Mouse (Mus musculus): ENCODE data around the gene Dffa. TPM values are rescaled to one million over a fixed set of nuclear protein-coding genes. Genes with fewer than 3 reads are reported as not detected.

The Dffa gene
- 10 to 100 TPM; 40.0 to 44.5 TPM for total RNA-seq (2023)

GRCm38 (mm10) chr4:149103875-149104561 is at the start of gene Dffa:
Gene Dffa, plus strand, starts transcription at chr4:149104146.

GRCm38 (mm10) chr4:149099369-149100017 is 4.5 kb upstream of the Dffa start, which contains the start of gene Pex14:
Gene Pex14, minus strand, starts transcription at chr4:149099876.

GRCm38 (mm10) chr4:149126663-149127062 is 22.7 kb downstream of the Dffa start, which contains the start of gene Cort:
Gene Cort, minus strand, starts transcription at chr4:149126763.

GRCm38 (mm10) chr4:149136982-149137770 is 33.2 kb downstream of the Dffa start, which contains the start of gene Cenps:
Gene Cenps, minus strand, starts transcription at chr4:149137629.

GRCm38 (mm10) chr4:149166215-149166946 is 62.4 kb downstream of the Dffa start, which contains the start of gene Pgd:
Gene Pgd, minus strand, starts transcription at chr4:149166771.

Other genes with a start within 250 kb of the Dffa start
- gene Pex14, start 4.3 kb upstream of the Dffa start, total RNA-seq (2023), result 10 to 100 TPM; 30.2 to 32.8 TPM
- gene Cort, start 22.6 kb downstream of the Dffa start, total RNA-seq (2023), result 1 to 10 TPM; 5.1 to 7.6 TPM
- 10 to 100 TPM; 33.8 to 37.9 TPM for gene Cenps, start 33.5 kb downstream of the Dffa start, total RNA-seq (2023)
- 10 to 100 TPM; 64.2 to 65.6 TPM for gene Pgd, start 62.6 kb downstream of the Dffa start, total RNA-seq (2023)
- 10 to 100 TPM; 14.4 to 16.4 TPM for gene Kif1b, start 203.5 kb downstream of the Dffa start, total RNA-seq (2023)